Mouse (Mus musculus) layer of hippocampus, adult 18-20 months (tissue): ENCODE results near the gene Farsa. TPM values are rescaled to one million over a fixed set of nuclear protein-coding genes. Genes with fewer than 3 reads are reported as not detected.
"Not testable (repeated sequence)": the region's sequence is repeated elsewhere in the genome, so short reads cannot be mapped to it uniquely, and the experiment has no call there.

Experiments used
- DNase-seq, 2 experiments: peaks; one replicate each; pipeline ENCODE4 v3.0.0; 2022; ENCODE audit warnings: low spot score in 2 of 2
- total RNA-seq, 2 experiments: library from RNA; stranded (reverse); gene quantifications; 2 replicates each; pipeline ENCODE4 v1.2.3; 2021

The Farsa gene
- total RNA-seq, 2 experiments from 2014 or later: 48.8 to 50.1 TPM

GRCm38 (mm10) chr8:84873016-84873415, 16.2 kb downstream of the Farsa start:
- DNase-seq: no peak

DNA sequence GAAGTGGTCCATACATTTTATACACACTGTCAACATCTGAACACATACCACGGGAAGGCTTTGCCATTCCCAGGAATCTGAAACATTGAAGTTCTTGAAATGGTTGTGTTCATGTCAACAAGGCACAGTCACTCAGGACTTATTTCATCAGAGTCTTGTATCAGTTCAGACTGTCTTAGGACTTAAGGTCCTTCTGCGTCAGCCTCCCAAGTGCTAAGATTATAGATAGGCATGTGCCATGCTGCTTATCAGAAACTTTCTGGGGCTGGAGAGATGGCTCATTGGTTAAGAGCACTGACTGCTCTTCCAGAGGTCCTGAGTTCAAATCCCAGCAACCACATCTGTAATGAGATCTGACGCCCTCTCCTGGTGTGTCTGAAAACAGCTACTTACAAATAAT, 17.6 kb downstream of the Farsa start:
- DNase-seq: no peak

GRCm38 (mm10) chr8:84877297-84878035, 20.7 kb downstream of the Farsa start:
- DNase-seq: peak in 1 of 2 experiments; percentile 32

DNA sequence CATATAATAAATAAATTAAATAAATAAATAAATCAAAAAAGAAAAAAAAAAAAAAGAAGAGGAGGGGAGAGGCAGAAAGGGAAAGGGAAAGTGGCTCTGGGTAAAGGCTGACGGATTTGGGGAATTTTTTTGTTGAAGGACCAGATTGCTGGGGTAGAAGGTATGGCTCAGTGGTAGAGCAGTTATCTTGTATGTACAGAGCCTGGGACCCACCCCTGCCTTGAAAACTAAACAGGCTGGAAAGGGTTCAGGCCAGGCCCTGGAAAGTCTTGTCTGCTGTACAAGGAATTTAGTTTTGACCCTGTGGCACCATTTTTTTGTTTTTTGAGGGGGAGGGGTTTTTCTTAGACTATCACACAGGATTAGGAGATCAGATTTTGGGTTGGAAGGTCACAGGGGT, 22.1 kb downstream of the Farsa start:
- DNase-seq: no peak

DNA sequence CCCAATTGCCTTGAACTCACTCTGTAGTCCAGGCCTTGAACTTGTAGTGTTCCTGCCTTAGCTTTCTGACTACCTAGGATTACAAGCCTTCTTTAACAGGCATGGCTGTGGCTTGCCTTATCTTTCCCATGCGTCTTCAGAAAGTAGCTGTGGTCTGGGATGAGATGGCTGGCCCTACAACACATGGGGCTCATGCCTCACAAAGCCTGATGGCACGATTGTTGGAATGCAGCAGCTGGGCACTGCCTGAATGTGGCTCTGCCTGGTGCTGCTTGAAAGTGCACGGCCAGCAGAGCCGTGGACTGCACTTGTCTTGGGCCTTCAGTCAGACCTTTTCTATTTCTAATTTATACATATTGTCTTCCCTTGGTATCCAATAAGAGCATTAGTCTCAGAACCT, 27.9 kb downstream of the Farsa start:
- DNase-seq: no peak

DNA sequence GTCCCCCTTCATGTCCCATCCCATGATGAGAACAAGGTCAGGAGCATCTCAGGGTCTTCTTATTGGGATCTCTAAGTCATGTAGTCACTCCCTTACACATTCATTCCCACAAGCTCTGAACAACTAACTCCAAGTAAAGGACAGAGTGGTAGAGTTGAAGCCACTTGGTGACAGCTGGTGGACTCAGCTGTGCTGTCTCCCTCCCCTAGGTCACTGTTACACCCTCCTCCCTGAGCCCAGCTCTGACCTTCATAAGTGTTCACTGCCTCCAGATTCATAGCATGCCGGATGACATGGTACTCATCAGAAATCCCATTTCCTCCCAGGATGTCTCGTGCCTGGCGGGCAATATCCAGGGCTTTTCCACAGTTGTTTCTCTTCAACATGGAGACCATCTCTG, 31.5 kb downstream of the Farsa start:
- DNase-seq: no peak

DNA sequence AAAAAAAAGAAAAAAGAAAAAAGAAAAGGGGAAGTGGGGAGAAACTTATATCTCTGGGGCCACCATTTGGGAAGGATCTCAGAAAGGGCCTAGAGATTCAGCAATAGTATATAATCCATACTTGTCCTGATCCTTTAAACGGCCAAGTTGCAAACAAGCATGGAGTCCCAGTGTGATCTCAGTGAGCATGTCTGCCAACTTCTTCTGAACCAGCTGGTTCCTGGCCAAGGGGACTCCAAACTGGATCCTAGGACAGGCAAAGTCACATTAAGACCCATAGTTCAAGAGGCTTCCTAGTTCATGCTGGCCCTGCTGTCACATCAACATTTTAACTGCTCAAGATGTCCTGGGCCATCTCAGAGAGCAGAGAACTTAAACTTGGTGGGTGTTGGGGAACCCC, 32.4 kb downstream of the Farsa start:
- DNase-seq: no peak

- DNase-seq: no peak
Measured at GRCm38 (mm10) chr8:84892993-84893708, 36.4 kb downstream of the Farsa start.

- DNase-seq: peak; percentile 92 to 96
Measured at GRCm38 (mm10) chr8:84893709-84894134, 36.9 kb downstream of the Farsa start, which contains the start of gene Gcdh. Gene Gcdh (minus strand): TSS chr8:84893921.

DNA sequence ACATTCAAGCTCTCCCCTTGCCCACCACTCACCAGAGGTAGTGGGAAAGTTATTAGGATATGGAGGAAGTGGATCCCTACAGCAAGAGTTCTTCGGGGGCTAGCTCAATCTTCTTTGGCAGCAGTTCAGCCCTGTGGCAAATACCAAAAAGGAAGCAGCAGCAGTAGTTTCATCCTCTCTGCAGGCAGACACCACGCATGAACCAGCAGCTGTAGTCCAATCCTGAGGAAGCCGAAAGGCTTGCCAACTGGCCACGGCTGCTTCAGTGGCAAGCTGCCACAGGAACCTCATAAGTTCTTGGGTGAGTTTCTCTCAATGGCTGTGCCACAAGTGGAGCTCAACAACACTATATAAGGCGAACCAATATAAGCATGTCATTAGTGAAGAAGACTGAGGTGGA, 39.2 kb downstream of the Farsa start:
- DNase-seq: no peak

- DNase-seq: no peak
Measured at GRCm38 (mm10) chr8:84901071-84901470, 44.3 kb downstream of the Farsa start.

DNA sequence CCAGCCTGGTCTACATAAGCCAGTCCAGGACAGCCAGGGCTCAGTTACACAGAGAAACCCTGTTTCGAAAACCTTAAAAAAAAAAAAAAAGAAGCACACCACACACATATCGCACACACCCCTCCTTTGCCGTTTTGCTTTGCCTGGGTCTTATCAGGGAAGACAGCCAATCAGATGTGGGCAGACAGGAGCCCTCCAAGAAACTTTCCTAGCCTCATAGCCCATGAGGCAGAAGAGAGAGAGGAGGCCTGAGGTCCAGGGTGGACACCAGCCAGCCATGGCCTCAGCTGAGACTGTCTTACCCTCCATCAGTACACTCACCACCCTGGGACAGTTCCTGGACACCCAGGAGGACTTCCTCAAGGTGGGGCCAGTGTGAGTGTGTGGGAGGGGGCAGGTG, 45.0 kb downstream of the Farsa start, which contains the start of gene Klf1:
Klf1 (plus strand) TSS at position 177 of the 400 bp plus-strand sequence.
- DNase-seq: no peak

- DNase-seq: no peak
Measured at GRCm38 (mm10) chr8:84902367-84902919, 45.7 kb downstream of the Farsa start.

DNA sequence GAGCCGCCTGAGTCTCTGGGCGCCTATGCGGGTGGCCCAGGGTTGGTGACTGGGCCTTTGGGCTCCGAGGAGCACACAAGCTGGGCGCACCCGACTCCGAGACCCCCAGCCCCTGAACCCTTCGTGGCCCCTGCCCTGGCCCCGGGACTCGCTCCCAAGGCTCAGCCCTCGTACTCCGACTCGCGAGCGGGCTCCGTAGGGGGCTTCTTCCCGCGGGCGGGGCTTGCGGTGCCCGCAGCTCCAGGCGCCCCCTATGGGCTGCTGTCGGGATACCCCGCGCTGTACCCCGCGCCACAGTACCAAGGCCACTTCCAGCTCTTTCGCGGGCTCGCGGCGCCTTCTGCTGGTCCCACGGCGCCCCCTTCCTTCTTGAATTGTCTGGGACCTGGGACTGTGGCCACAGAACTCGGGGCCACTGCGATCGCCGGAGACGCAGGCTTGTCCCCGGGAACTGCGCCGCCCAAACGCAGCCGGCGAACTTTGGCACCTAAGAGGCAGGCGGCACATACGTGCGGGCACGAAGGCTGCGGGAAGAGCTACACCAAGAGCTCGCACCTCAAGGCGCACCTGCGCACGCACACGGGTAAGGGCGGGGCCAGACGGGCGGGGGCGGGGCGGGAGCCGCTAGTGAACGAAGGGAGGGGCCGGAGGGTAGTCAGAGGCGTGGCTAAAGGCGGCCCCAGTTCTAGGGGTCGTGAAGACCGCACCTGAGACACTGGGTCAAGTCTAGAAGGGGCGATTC, 46.3 kb downstream of the Farsa start:
- peak; percentile 85 to 95 for DNase-seq

DNA sequence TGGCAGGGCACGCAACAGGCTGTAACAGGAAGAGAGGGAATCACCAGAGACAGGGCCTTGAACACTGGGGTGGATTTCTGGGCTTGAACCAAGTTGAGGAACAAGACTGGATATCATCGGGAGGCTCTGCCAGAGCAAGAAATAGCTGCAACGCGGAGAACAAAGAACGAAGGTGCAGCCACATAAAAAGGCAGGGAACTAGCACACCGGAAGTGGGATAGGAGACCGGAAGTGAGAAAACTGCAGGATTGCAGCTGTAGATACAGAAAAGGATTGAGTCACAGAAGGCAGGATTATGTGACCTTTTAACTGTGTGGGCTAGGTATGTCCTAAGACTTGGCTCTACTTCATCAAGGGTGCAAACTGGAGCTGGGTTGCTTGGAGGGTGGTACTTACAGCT, 47.6 kb downstream of the Farsa start:
- DNase-seq: no peak

GRCm38 (mm10) chr8:84907037-84907436, 50.2 kb downstream of the Farsa start:
- no peak for DNase-seq

DNA sequence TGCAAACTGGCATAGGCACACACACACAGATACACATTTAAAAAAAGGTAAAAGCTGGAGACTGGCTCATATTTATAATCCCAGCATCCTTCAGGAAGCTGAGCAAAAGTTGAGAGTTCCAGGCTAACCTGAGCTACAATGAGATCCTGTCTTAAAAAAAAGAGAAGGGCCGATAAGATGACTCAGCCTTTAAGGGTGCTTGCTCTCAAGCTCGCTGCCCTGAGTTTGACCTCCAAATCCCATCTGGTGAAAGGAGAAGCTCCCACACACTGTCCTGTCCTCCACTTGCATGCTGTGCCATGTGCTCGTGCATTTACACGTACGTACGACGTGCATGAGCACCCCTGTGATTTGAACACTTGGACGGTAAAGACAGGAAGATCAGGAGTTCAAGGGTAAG, 50.7 kb downstream of the Farsa start:
- DNase-seq: no peak

GRCm38 (mm10) chr8:84907979-84908378, 51.2 kb downstream of the Farsa start:
- not testable (repeated sequence) for DNase-seq

DNA sequence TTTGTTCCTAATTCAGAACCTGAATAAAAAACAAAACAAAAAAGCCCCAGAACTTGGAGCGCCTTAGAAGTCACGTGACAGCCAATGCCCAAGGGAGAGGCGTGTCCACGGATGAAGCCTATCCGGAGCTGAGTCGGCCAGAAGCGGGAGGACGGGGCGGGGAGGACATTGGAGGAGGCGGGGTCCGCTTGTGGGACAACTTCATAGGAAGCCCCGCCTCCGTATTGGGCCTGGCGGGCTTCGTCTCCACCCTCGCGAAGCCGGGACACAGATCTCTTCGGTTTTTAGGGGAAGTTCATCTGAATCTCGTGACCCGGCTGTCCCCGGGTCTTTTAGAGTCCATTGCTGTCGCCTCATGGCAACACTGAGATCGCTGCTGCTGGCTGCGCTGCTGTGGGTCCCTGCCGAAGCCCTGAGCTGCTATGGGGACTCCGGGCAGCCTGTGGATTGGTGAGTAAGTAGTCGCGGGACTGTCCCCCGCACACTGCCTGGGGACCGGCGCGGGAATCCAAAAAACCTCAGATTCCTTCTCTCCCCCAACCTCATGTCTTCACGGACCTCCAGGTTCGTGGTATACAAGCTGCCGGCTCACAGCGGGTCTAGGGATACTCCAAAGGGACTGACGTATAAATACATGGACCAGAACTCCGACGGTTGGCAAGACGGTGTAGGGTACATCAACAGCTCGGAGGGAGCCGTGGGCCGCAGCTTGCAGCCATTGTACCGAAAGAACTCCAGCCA, 51.8 kb downstream of the Farsa start, which contains the start of gene Dnase2a:
Dnase2a (plus strand) TSS at position 140 of the 741 bp plus-strand sequence.
- DNase-seq: peak; percentile 66 to 82

- DNase-seq: no peak
Measured at GRCm38 (mm10) chr8:84909162-84909767, 52.5 kb downstream of the Farsa start.
